Mouse (Mus musculus) brain, embryonic 14.5 days (tissue): ENCODE results near the gene Hps4. TPM values are rescaled to one million over a fixed set of nuclear protein-coding genes. Genes with fewer than 3 reads are reported as not detected.

Experiments used
- DNase-seq: peaks from one replicate; pipeline ENCODE4 v3.0.0-alpha.2; 2011; ENCODE audit warnings: low read depth
- CTCF ChIP-seq: fragments of 200-500 bp; IDR thresholded peaks from 2 replicates; pipeline ENCODE4 v1.5.1; 2012; ENCODE audit warnings: inconsistent platforms, mild to moderate bottlenecking, moderate library complexity, borderline replicate concordance; ENCODE audit not compliant: insufficient read depth, insufficient read length; ENCODE audit errors: extremely low read depth
- POLR2A ChIP-seq: fragments of 200-500 bp; IDR thresholded peaks from 2 replicates; pipeline ENCODE4 v1.6.1; 2012; ENCODE audit warnings: mild to moderate bottlenecking, inconsistent platforms, borderline replicate concordance; ENCODE audit not compliant: poor library complexity, insufficient read depth, insufficient read length, severe bottlenecking; ENCODE audit errors: extremely low read depth
- polyA plus RNA-seq: library from polyadenylated mRNA; depleted of rRNA; stranded (reverse); fragments of >200 nt; gene quantifications from 2 replicates; pipeline ENCODE4 v1.2.3, GENCODE M21; 2012; rRNA removed

The Hps4 gene
- polyA plus RNA-seq, 1 experiment: 63.3 TPM

- TF ChIP-seq CTCF: no peak
- TF ChIP-seq POLR2A: no peak
- DNase-seq: peak; percentile 81
These were observed 73.8 kb downstream of the Hps4 start for GRCm38 (mm10) chr5:112416673-112417072.

- peak; percentile 23 for DNase-seq
These were observed 75.1 kb downstream of the Hps4 start for GRCm38 (mm10) chr5:112418023-112418422.

GRCm38 (mm10) chr5:112419535-112419934 lies 76.7 kb downstream of the Hps4 start:
- TF ChIP-seq POLR2A: no peak
- no peak for TF ChIP-seq CTCF
- peak; percentile 60 for DNase-seq

More at GRCm38 (mm10) chr5:112418023-112418422, 75.1 kb downstream of the Hps4 start:
- TF ChIP-seq POLR2A (no peak), CTCF (no peak)

- no peak for DNase-seq
- no peak for TF ChIP-seq CTCF
- no peak for TF ChIP-seq POLR2A
These were observed 83.8 kb downstream of the Hps4 start for GRCm38 (mm10) chr5:112426635-112427034.

GRCm38 (mm10) chr5:112427283-112427682 lies 84.4 kb downstream of the Hps4 start:
- peak; percentile 70 for DNase-seq
- peak; percentile 83 for TF ChIP-seq CTCF
- no peak for TF ChIP-seq POLR2A

Other genes with a start within 250 kb of the Hps4 start
- gene Cryba4, start 90.6 kb upstream of the Hps4 start, polyA plus RNA-seq: 1.00 and 1.6 TPM in 2 replicates
- gene Crybb1, start 87.3 kb upstream of the Hps4 start, polyA plus RNA-seq: 1.1 and 1.6 TPM in 2 replicates
- 20.1 and 24.6 TPM in 2 replicates for gene Tpst2, start 66.4 kb upstream of the Hps4 start, polyA plus RNA-seq
- 41.2 and 44.6 TPM in 2 replicates for gene Tfip11, start 16.7 kb upstream of the Hps4 start, polyA plus RNA-seq
- 69.5 and 105 TPM in 2 replicates for gene Srrd, start within 50 bp of the Hps4 start, polyA plus RNA-seq
- not detected in 2 replicates for gene Gm6583, start 12.9 kb downstream of the Hps4 start, polyA plus RNA-seq
- 120 and 140 TPM in 2 replicates for gene Asphd2, start 51.8 kb downstream of the Hps4 start, polyA plus RNA-seq
- gene Gm6588, start 106.3 kb downstream of the Hps4 start, polyA plus RNA-seq: not detected in 2 replicates
- gene Sez6l, start 234.1 kb downstream of the Hps4 start, polyA plus RNA-seq: 87.9 and 114 TPM in 2 replicates